Mouse (Mus musculus) heart, embryonic 14.5 days (tissue): ENCODE data around the gene Cenpb. TPM values are rescaled to one million over a fixed set of nuclear protein-coding genes. Genes with fewer than 3 reads are reported as not detected.

ENCODE experiments used
- ATAC-seq: fragments of 200-750 bp; cut with Nextera tagmentation; 2 replicates; pipeline ENCODE4 v1.8.0; 2017; ENCODE audit warnings: low read depth, moderate TSS enrichment; ENCODE audit not compliant: insufficient number of reproducible peaks, insufficient read depth, low FRiP score
- H3K27ac ChIP-seq, 2 experiments: fragments of 200-500 bp in 1 of 2; fragments of 300-500 bp in 1 of 2; sonication (generic) in 1 of 2; replicated peaks in 1 of 2; 2 replicates each; pipeline ENCODE4 v1.5.1; 2012 to 2014; ENCODE audit warnings: low read depth in 2 of 2, low read length in 2 of 2, control low read depth in 1 of 2, mild to moderate bottlenecking in 1 of 2, mixed read lengths in 1 of 2; ENCODE audit not compliant: control insufficient read depth in 1 of 2, insufficient read depth in 1 of 2
- H3K27me3 ChIP-seq: fragments of 300-500 bp; sonication (generic); 2 replicates; pipeline ENCODE4 v1.6.1; 2014; ENCODE audit warnings: mild to moderate bottlenecking, low read length, control low read depth; ENCODE audit not compliant: control insufficient read depth, insufficient read depth
- H3K36me3 ChIP-seq: fragments of 300-500 bp; sonication (generic); 2 replicates; pipeline ENCODE4 v1.6.1; 2014; ENCODE audit warnings: mild to moderate bottlenecking, control low read depth, low read length, mixed read lengths; ENCODE audit not compliant: control insufficient read depth, insufficient read depth
- H3K4me1 ChIP-seq, 2 experiments: fragments of 200-500 bp in 1 of 2; fragments of 300-500 bp in 1 of 2; sonication (generic) in 1 of 2; 2 replicates each; pipeline ENCODE4 v1.6.1; 2012 to 2014; ENCODE audit warnings: low read length in 2 of 2, control low read depth in 1 of 2, mixed read lengths in 1 of 2; ENCODE audit not compliant: control insufficient read depth in 2 of 2, insufficient read depth in 2 of 2
- H3K4me2 ChIP-seq: fragments of 300-500 bp; sonication (generic); 2 replicates; pipeline ENCODE4 v1.6.1; 2014; ENCODE audit warnings: mild to moderate bottlenecking, low read length
- H3K4me3 ChIP-seq, 2 experiments: fragments of 200-500 bp in 1 of 2; fragments of 300-500 bp in 1 of 2; sonication (generic) in 1 of 2; 2 replicates each; pipeline ENCODE4 v1.5.1; 2012 to 2014; ENCODE audit warnings: low read length in 2 of 2, mild to moderate bottlenecking in 2 of 2, control low read depth in 1 of 2, low read depth in 1 of 2, moderate library complexity in 1 of 2; ENCODE audit not compliant: control insufficient read depth in 1 of 2, insufficient read depth in 1 of 2
- H3K9ac ChIP-seq: fragments of 300-500 bp; sonication (generic); 2 replicates; pipeline ENCODE4 v1.6.1; 2014; ENCODE audit warnings: mild to moderate bottlenecking, low read length
- H3K9me3 ChIP-seq: fragments of 300-500 bp; sonication (generic); 2 replicates; pipeline ENCODE4 v1.6.1; 2016; ENCODE audit warnings: low read length, control low read depth; ENCODE audit not compliant: control insufficient read depth
- WGBS: fragments of 180-500 bp; shearing (Covaris S2); extraction: QIAGEN DNeasy Blood & Tissue Kit; methylation state at CpG from one replicate; pipeline ENCODE4 v1.1.7; 2014; 5-methylcytosine and 5-hydroxymethylcytosine counted together
- polyA plus RNA-seq: library from polyadenylated mRNA; unstranded; fragments of >200 nt; fragmentation: Nextera tagmentation; extraction: Ambion mirVana; gene quantifications from 2 replicates; pipeline ENCODE4 v1.2.1, GENCODE M21; 2014

The Cenpb gene
- polyA plus RNA-seq, 1 experiment from 2014 or later = 6.2 TPM

DNA sequence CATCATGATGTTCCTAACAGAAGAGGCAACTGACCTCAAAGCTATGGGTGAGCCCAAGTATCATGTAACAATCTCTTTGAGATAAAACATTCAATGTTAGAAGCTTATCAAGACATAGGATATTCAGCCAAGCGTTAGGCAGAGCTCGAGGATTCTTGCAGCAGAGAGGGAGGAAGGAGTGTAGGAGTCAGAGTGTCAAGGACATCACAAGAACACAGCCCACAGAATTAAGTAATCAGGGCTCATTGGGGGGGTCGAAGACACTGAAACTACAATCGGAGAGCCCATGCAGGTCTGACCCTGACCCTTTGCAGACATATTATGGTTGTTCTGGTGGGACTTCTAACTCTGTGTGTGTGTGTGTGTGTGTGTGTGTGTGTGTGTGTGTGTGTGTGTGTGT lies 40.2 kb upstream of the Cenpb start:
- Histone ChIP-seq H3K9ac (no peak overlapping the region), H3K4me2 (no peak overlapping the region), H3K4me3 (no peak overlapping the region), H3K4me1 (peaks cover 2 to 19% of the 10 kb centered on the region in 2 experiments; a peak in 1 of 4 replicates), H3K9me3 (no peaks in the 10 kb centered on the region; the same call in 1 of the 2 replicates), H3K36me3 (no peaks in the 10 kb centered on the region), H3K27ac (no peak overlapping the region), H3K27me3 (no peaks in the 10 kb centered on the region)
- 64% methylated on average over 4 of the region's 4 CpGs for WGBS
- ATAC-seq = no peak

DNA sequence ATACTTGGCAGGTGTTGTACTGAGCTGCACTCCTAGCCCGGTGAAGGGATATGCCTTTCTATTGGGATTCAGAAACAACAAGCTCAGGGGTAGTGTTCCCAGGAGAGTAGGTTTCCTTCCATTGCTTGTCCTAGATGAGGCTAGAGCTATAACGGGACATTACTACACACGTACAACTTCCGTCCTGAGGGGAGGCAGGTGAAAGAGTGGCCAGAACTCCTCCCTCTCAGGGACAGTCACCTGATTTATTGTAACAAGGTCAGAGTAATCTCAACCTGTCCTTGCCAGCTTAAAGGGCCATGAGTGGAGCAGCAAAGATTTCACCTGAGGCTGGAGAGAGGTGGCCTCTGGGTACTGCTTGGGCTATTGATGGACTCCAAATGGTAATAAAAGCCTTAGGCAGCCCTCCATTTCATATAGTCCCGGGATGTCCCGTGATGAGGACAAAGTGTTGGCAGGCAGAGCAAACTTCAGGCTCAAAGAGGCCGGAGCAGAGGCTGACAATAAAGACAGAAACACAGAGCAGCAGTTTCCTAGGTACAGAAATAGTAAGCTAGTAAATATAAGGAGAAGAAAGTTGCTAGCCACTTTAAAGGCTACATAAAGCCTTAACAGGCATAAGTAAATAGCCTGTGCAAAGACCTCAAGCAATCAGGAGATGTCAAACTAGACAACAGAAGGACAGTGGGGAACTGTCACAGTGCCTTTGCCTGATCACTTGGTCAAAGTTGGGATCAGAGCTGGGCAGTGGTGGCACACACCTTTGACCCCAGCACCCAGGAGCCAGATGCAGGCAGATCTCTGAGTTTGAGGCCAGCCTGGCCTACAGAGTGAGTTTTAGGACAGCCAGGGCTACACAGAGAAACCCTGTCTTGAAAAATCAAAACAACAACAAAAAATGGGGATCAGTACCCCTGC lies 36.3 kb upstream of the Cenpb start:
- peaks cover 2 to 16% of the 10 kb centered on the region in 2 experiments; a peak in 2 of 4 replicates for H3K4me1 ChIP-seq
- ATAC-seq = no peak
- H3K27ac ChIP-seq = 0 out of 4 replicates have a peak overlapping the region, but pooled peaks of 1 of the 2 experiments have one; percentile 1
- no peaks in the 10 kb centered on the region for H3K27me3 ChIP-seq
- no peak overlapping the region for H3K9ac ChIP-seq
- no peak overlapping the region for H3K4me2 ChIP-seq
- H3K36me3 ChIP-seq = peaks cover 25% of the 10 kb centered on the region
- H3K9me3 ChIP-seq = no peaks in the 10 kb centered on the region
- no peak overlapping the region for H3K4me3 ChIP-seq
- WGBS = 64% methylated on average over 7 of the region's 7 CpGs

DNA sequence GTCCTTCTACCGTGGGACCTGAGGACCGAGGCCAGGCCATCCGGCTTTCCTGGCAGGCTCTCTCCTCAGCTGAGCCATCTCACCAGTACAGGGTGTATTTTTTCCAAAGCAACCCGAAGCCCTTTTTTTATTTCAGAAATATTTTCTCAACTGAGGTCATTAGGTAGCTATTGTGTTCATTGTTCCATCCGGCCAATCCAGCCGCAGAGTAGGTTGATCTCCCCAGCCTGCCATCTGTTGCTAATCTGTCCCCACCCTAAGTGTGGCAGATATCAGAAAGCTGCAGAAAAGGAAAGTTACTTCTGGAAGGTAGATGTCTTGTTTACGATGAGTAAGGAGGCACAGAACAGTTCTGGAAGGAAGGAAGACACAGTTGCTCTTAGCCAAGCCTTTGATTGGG lies 33.9 kb upstream of the Cenpb start:
- peaks cover 25% of the 10 kb centered on the region for H3K36me3 ChIP-seq
- H3K9ac ChIP-seq = 0 out of 2 replicates have a peak overlapping the region, but pooled peaks have one; percentile 4
- H3K27me3 ChIP-seq = no peaks in the 10 kb centered on the region
- no peaks in the 10 kb centered on the region for H3K9me3 ChIP-seq
- no peak overlapping the region for H3K4me3 ChIP-seq
- 0 out of 4 replicates have a peak overlapping the region, but pooled peaks have one; percentile 10 to 37 for H3K27ac ChIP-seq
- H3K4me2 ChIP-seq = no peak overlapping the region
- ATAC-seq = no peak
- peaks cover 7 to 26% of the 10 kb centered on the region in 2 experiments; a peak in 2 of 4 replicates for H3K4me1 ChIP-seq
- 64% methylated on average over 7 of the region's 7 CpGs for WGBS

DNA sequence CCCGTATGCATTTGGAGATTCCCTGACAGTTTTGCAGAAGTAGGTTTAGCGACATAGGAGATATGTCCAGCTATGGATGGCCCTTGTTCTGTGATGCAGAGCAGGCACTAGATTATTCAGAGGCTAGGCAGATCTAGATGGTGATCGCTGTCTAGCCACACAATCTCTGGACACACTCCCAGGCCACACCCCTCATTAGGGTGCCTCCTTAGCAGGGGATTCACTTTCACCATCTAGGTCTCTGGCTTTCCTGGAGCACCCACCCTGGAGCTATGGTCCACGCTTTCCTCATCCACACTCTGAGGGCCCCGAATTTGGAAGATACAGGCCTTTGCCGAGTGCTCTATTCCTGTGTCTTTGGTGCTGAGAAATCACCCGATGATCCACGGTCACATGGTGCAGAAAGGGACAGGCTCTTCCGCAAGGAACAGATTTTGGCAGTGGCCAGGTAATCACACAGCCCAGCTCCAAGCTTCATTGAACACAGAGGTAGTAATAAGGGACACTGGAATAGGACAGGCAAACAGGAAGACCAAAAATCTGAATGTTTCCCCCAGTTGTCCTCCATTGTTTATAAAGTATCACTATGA lies 31.3 kb upstream of the Cenpb start:
- H3K9ac ChIP-seq = peak overlapping the region; percentile 85
- no peaks in the 10 kb centered on the region for H3K9me3 ChIP-seq
- WGBS = 54% methylated on average over 9 of the region's 9 CpGs
- ATAC-seq = no peak
- H3K4me3 ChIP-seq = peak overlapping the region; percentile 62 to 64
- peak overlapping the region; percentile 70 for H3K4me2 ChIP-seq
- H3K27me3 ChIP-seq = no peaks in the 10 kb centered on the region
- peak overlapping the region; percentile 85 to 90; a peak in 3 of 4 replicates for H3K27ac ChIP-seq
- peaks cover 7 to 22% of the 10 kb centered on the region in 2 experiments; a peak in 2 of 4 replicates for H3K4me1 ChIP-seq
- peaks cover 25% of the 10 kb centered on the region for H3K36me3 ChIP-seq

- Histone ChIP-seq H3K4me2 (peak overlapping the region; percentile 70), H3K36me3 (peaks cover 25% of the 10 kb centered on the region), H3K9ac (peak overlapping the region; percentile 85), H3K27me3 (no peaks in the 10 kb centered on the region), H3K27ac (peak overlapping the region; percentile 85 to 90), H3K9me3 (no peaks in the 10 kb centered on the region), H3K4me3 (peak overlapping the region; percentile 62 to 64), H3K4me1 (peaks cover 10 to 18% of the 10 kb centered on the region in 2 experiments)
- WGBS = under 1% methylated on average over 50 of the region's 50 CpGs
- peak; percentile 96 for ATAC-seq
These were observed 30.3 kb upstream of the Cenpb start for GRCm38 (mm10) chr2:131209969-131210792.

GRCm38 (mm10) chr2:131209125-131209795 lies 29.4 kb upstream of the Cenpb start:
- Histone ChIP-seq H3K9me3 (no peaks in the 10 kb centered on the region), H3K27me3 (no peaks in the 10 kb centered on the region), H3K9ac (peak overlapping the region; percentile 85), H3K4me3 (no peak overlapping the region), H3K4me2 (peak overlapping the region; percentile 70), H3K27ac (peak overlapping the region; percentile 85 to 90), H3K4me1 (peaks cover 18 to 27% of the 10 kb centered on the region in 2 experiments), H3K36me3 (peaks cover 20% of the 10 kb centered on the region)
- 68% methylated on average over 4 of the region's 4 CpGs for WGBS
- no peak for ATAC-seq
